Mouse (Mus musculus) cortical plate, adult 2 months (tissue): ENCODE measurements around the gene Dnm1.

Experiments
- CTCF ChIP-seq: fragments of 200-500 bp; IDR thresholded peaks from 2 replicates; pipeline ENCODE4 v1.5.1; 2011; ENCODE audit warnings: mild to moderate bottlenecking, control low read depth, low read length; ENCODE audit not compliant: insufficient read depth; ENCODE audit errors: extremely low read depth
- POLR2A ChIP-seq: fragments of 200-500 bp; IDR thresholded peaks from 2 replicates; pipeline ENCODE4 v1.6.1; 2011; ENCODE audit warnings: mild to moderate bottlenecking, low read length, control low read depth; ENCODE audit not compliant: insufficient read depth; ENCODE audit errors: extremely low read depth

DNA sequence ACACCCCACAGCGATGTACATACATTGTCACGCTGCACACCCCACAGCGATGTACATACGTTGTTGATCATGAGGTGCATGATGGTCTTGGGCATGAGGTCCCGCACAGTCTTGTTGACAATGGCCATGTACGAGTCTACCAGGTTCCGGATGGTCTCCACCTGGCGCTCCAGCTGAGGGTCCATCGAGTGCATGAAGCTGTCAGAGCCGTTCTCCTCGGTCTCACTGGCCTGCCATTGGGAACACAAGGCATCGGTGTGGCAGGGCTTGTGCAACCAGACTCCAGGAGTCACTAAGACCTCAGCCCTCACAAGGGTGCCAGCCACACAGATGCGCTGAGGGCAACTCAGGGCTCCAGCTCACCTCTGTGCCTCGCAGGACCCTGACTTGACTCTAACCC is 38.3 kb downstream of the Dnm1 start:
- TF ChIP-seq CTCF (no peak), POLR2A (no peak)
